Mouse (Mus musculus): Measurements from ENCODE around the gene Ankrd7.

DNA sequence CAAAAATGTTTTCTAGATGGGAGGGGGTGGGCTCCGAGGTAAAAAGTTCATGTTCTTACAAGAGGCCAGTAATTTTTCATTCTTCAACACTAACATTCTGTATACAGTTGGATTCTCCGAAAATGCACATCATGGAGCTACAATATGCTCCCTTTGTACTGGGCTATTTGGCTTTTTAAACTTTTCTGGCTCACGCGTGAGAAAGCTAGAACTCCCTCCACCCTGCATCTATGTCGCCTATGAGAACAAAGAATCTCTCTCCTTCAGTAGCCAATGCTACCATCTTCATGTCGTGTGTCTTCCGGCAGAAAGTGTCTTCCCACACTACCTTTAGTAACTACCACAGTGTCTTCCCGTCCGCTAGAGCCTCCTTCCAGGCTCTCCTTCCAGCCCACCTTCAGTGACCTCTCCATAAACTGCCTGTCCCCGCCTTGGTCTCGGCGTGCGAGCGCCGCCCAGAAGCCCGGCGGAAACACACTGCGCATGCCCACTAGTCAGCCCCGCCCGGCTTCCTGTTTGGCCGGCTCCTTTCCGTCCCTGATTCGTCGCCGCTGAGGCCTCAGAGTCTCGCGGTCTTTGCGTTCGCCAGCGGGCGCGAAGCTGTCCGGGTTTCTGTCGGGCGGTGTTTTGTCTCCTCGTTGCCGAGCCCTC is 17.9 kb upstream of the Ankrd7 start, which contains the start of gene Lsm8:
- TF ChIP-seq POLR2A (IDR thresholded peaks at IDR 0.05; ENCODE audit: insufficient read depth, low read depth, low read length) (peak; percentile 80), CTCF (IDR thresholded peaks at IDR 0.05; ENCODE audit: insufficient read depth, low read depth, low read length) (no peak)

All from olfactory bulb, adult 2 months (tissue).